Mouse (Mus musculus): ENCODE data around the gene Cmip.

Gene Cmip

GRCm38 (mm10) chr8:117503405-117504069, 246.7 kb downstream of the Cmip start:
- DNase-seq (ENCODE audit: low read depth, low spot score), result no peak

DNA sequence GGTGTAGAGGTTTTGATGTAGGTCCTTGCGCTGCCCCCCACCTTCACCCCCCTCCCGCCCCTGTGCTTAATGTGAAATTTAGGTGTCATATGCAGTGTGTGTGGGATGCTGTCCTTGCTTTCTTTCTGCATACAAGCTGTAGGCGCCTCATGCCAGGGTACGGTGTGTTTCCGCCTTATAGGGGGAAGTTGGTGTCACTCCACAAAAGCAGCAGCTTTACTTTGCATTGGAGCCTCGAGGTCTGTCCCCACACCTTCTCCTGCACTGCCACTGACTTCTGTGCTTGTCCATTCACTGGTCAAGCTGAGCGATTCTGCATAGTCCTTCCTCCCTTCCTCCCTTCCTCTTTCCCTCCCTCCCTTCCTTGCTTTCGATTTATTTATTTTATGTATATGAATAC, 250.8 kb downstream of the Cmip start:
- no peak for DNase-seq (ENCODE audit: low read depth, low spot score)
